Comparison of ENCODE assay signal across 1 mouse cellular context in the genomic region with DNA sequence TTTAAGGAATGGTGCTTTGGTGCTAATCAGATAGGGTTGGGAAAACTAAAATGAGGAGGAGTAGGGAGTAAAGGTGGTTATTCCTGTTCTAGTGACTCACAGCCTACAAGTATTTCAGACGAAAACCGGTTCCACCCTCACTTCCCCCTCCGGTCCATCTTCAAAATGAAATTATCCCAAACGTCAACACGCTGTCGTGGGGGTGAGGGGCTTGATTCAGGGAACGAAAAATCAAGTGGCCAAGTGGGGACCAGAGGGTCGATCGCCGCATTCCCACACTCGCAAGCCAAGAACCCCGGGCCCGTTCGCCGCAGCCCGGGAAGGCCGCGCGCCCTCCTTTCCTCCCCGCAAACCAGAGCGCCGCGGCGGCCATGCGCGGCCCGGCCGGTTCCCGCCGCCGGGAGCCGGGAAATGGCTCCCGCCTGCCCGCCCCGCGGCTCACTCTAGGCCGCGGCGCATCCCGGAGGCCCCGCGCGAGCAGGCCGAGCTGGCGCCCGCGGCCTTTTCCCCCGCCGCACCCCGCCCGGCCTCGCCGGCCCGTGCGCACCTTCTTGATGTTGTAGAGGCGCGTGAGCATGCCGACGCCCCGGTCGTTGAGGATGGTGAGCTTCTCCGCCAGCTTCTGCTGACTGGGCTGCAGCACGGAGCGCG.
TF ChIP-seq lines count a peak whose summit lies in the region.

No protein-coding gene starts in this region.

TF ChIP-seq in CH12.LX, 34 proteins besides CTCF, POLR2A, EP300 and RAD21:
- TF ChIP-seq IRF4 (IDR thresholded peaks at IDR 0.05; ENCODE audit: low read depth, low read length) (no peak), SMC3 (IDR thresholded peaks at IDR 0.05; ENCODE audit: low read depth, low read length) (no peak), UBTF (IDR thresholded peaks at IDR 0.05; ENCODE audit: low read depth, low read length) (peak; percentile 79), CHD2 (IDR thresholded peaks at IDR 0.05; ENCODE audit: low read length) (no peak), KAT2A (IDR thresholded peaks at IDR 0.05; ENCODE audit: insufficient replicate concordance, low read length) (no peak)
